Mouse (Mus musculus): ENCODE data around the gene Fbrsl1. TPM values are rescaled to one million over a fixed set of nuclear protein-coding genes. Genes with fewer than 3 reads are reported as not detected.
A peak's percentile ranks its signal among the peaks of the same experiment; 100 is the strongest.

The Fbrsl1 gene
- polyA plus RNA-seq, 2 experiments from 2014 or later, result 4.2 to 7.2 TPM

GRCm38 (mm10) chr5:110361465-110361864, 86.8 kb downstream of the Fbrsl1 start:
- no peak for ATAC-seq

GRCm38 (mm10) chr5:110357531-110358179, 90.6 kb downstream of the Fbrsl1 start:
- ATAC-seq, result peak; percentile 71

- no peak for ATAC-seq
Measured at GRCm38 (mm10) chr5:110354716-110355115, 93.6 kb downstream of the Fbrsl1 start.

- no peak for ATAC-seq
Measured at GRCm38 (mm10) chr5:110347006-110347405, 101.3 kb downstream of the Fbrsl1 start.

GRCm38 (mm10) chr5:110345553-110345952, 102.8 kb downstream of the Fbrsl1 start:
- no peak for ATAC-seq

- ATAC-seq, result no peak
Measured at GRCm38 (mm10) chr5:110344524-110344923, 103.8 kb downstream of the Fbrsl1 start, which contains the start of gene Lrcol1. Gene Lrcol1 (plus strand): TSS chr5:110344730.

GRCm38 (mm10) chr5:110342648-110343284, 105.5 kb downstream of the Fbrsl1 start, which contains the start of gene P2rx2:
Gene P2rx2 (minus strand): TSS chr5:110343212.
- ATAC-seq, result no peak

GRCm38 (mm10) chr5:110338792-110339191, 109.5 kb downstream of the Fbrsl1 start:
- ATAC-seq, result no peak

GRCm38 (mm10) chr5:110330508-110330907, 117.8 kb downstream of the Fbrsl1 start:
- no peak for ATAC-seq

- no peak for ATAC-seq
Measured at GRCm38 (mm10) chr5:110313127-110313526, 135.2 kb downstream of the Fbrsl1 start.

Other genes with a start within 250 kb of the Fbrsl1 start
- gene Ankle2, start 217.5 kb downstream of the Fbrsl1 start, polyA plus RNA-seq (2017; shearing (Covaris generic)), result 10 to 100 TPM; 11.4 to 16.4 TPM
- 10 to 100 TPM; 29.2 to 31.7 TPM for gene Pgam5, start 178.6 kb downstream of the Fbrsl1 start, polyA plus RNA-seq (2017; shearing (Covaris generic))
- gene Pxmp2, start 162.3 kb downstream of the Fbrsl1 start, polyA plus RNA-seq (2017; shearing (Covaris generic)), result 1 to 10 TPM; 1.1 to 2.7 TPM
- gene Pole, start 162.2 kb downstream of the Fbrsl1 start, polyA plus RNA-seq (2017; shearing (Covaris generic)), result 1 to 10 TPM; 4.8 to 6.5 TPM
- gene P2rx2, start 105.3 kb downstream of the Fbrsl1 start, polyA plus RNA-seq (2017; shearing (Covaris generic)), result not detected
- gene Lrcol1, start 103.8 kb downstream of the Fbrsl1 start, polyA plus RNA-seq (2017; shearing (Covaris generic)), result not detected
- 1 to 10 TPM; 4.0 to 7.2 TPM for gene Galnt9, start 95.9 kb upstream of the Fbrsl1 start, polyA plus RNA-seq (2017; shearing (Covaris generic))
- gene Noc4l, start 204.9 kb upstream of the Fbrsl1 start, polyA plus RNA-seq (2017; shearing (Covaris generic)), result 10 to 100 TPM; 32.5 to 62.9 TPM
- gene Ddx51, start 204.9 kb upstream of the Fbrsl1 start, polyA plus RNA-seq (2017; shearing (Covaris generic)), result 1 to 10 TPM; 4.3 to 6.3 TPM